Mouse (Mus musculus) urinary bladder, postnatal 4 days (tissue): ENCODE data around the gene Gramd1b.

Experiments
- DNase-seq, 2 experiments: peaks; one replicate each; pipeline ENCODE4 v3.0.0; 2021 to 2022; ENCODE audit warnings: low spot score in 2 of 2

Gramd1b gene

GRCm38 (mm10) chr9:40268748-40269102 is 262.5 kb downstream of the Gramd1b start:
- DNase-seq, result no peak

GRCm38 (mm10) chr9:40268040-40268747 is 263.0 kb downstream of the Gramd1b start:
- DNase-seq, result no peak

- DNase-seq, result no peak
Measured at GRCm38 (mm10) chr9:40263874-40264273, 267.3 kb downstream of the Gramd1b start.

GRCm38 (mm10) chr9:40252459-40252858 is 278.7 kb downstream of the Gramd1b start:
- DNase-seq, result no peak

- no peak for DNase-seq
Measured at GRCm38 (mm10) chr9:40249106-40249505, 282.1 kb downstream of the Gramd1b start.

- no peak for DNase-seq
Measured at GRCm38 (mm10) chr9:40246702-40247101, 284.5 kb downstream of the Gramd1b start.

- no peak for DNase-seq
Measured at GRCm38 (mm10) chr9:40245974-40246665, 285.1 kb downstream of the Gramd1b start.

- DNase-seq, result no peak
Measured at GRCm38 (mm10) chr9:40245466-40245865, 285.7 kb downstream of the Gramd1b start.
